Mouse (Mus musculus) kidney, adult 2 months (tissue): Measurements from ENCODE around the gene Slc12a1.

Source experiments
- CTCF ChIP-seq: fragments of 200-500 bp; conservative IDR thresholded peaks from 2 replicates; pipeline ENCODE4 v1.5.1; 2011; ENCODE audit warnings: low read depth, mild to moderate bottlenecking, control low read depth, low read length, moderate library complexity, mixed read lengths; ENCODE audit not compliant: insufficient read depth, insufficient read length
- POLR2A ChIP-seq: fragments of 200-500 bp; IDR thresholded peaks from one replicate; pipeline ENCODE4 v1.6.1; 2011; ENCODE audit warnings: low read depth, low read length, control low read depth

DNA sequence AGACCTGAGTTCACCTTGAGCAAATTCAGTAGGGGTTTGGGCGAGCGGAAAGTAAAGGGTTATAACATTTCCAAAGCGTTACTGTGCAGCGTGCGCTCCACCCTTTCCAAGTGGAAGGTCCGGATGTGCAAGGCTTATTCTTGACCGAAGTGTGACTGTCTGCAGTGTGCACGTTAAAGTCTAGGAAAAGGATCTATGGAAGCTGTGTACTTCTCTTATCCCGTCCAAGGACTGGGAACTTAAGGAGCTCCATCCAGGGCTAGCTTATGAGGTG is 95.6 kb downstream of the Slc12a1 start:
- TF ChIP-seq CTCF: no peak
- TF ChIP-seq POLR2A: no peak
